Mouse (Mus musculus): ENCODE data around the gene Fignl2.

Fignl2 gene

DNA sequence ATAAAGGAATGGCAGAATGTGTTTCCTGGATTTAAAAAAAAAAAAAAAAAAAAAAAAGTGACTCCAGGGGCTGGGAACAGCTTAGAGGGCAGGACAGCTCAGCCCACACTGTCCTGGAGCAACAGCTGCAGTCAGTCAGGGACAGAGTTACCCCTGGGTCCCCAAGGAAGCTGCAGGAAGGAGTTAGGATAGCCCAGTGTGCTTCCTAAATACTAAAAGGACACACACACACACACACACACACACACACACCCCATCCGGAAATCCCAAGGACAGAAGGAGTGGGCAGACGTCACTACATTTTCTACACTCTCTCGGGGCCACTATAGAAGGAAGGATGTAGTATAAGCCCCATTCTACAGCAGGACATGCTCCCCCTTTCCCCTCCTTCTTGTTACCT is 10.3 kb downstream of the Fignl2 start:
- no peak for DNase-seq (ENCODE audit: low read depth, low spot score)

DNA sequence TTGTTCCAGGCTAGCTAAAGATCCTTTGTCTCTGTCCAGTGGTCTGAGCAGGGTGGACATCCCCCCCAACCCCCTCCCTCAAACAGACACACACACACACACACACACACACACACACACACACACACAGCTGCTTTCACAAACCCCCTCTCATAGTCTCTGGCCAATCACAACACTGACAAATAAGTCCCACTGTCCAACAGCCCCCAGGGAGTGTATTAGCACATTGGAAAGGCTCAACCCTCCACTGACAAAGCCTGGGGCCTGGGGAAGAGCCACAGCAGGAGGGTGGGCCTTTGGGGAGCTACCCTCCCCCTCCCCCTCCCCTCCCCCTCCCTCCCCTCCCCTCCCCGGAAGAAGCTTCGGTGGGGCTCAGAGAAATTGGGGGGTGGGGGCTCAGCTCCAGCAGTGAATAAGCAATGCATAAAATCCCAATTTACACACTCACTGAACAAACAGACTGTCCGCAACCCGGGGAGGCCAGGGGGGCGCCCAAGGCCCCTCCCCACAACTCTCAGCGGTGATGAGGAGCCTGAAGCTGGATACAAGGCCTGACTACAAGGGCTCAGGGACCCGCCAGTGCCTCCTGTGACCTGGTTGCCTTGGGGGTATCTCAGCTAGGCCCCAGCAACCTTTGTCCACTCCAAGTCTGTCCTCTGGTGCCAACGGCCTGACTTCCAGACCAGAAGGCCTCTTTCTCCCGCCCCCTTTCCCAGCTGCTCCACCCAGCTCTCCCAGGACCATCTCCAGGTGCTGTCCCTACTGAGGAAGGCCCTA is 11.3 kb downstream of the Fignl2 start:
- peak; percentile 43 for DNase-seq (ENCODE audit: low read depth, low spot score)

DNA sequence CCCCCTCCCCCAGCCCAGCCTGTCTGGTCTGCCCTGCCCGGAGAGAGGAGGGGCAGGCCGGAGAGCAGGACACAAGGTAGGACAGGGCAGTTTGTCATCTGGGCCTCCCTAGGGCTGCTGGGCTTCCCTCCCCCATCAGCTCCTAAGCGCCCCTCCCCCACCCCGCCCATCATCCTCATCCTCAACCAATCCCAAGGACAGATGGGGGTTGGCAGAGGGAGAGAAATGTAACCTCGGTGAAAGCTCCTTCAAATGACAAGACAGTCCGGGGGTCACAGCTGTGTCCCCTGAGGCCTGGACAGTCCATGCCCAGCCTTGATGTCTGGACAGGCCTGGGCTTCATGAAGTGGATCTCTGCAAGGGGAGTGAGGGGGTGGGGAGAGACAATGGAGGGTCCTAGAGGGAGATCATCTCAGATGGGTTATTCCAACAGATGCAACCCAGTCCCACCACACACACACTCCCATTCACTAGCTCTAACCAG is 12.0 kb downstream of the Fignl2 start:
- DNase-seq (ENCODE audit: low read depth, low spot score): no peak

DNA sequence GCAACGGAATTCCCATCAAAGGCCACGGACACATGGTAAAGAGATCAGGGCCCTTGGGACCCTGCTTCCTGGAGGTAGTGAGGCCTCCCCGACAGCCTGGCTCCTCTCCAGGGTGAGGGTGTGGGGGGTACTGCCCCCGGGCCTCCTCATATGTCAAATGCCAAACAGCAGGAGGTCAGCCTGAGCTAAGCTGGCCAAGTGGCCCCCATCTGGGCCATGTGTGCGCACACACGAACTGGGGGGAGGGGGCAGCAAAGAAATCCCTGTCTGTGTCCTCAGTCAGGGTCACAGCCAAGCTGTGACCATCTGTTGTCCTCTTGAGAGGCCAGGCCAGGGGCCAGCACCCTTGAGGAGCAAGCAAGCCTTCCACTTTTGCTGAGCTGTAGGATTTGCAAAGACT is 13.3 kb downstream of the Fignl2 start:
- DNase-seq (ENCODE audit: low read depth, low spot score): no peak

DNA sequence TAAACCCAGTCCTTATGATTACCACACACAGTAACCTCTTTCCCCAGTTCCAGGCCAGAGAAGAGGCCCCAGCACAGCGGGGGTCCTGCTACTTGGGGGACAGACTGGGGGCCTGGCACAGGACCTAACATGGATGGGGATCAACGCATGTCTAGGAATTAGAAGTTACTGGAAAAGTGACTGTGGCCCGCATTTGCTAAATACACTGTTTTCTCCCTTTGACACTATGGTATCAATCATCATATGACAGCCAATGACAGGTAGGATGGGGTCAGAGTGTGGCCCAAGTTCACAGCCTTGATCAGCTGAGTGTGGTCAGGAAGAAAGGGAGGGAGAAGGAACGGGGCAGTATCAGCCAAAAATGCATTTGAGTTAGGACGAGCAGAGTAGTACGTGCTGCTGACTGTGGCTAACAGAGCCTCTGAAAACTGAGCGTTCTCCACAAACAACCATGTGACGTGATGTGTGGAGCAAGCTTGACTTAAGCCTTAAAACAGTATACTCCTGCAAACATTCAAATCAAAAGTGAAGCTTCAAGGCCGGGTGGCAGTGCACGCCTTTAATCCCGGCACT is 18.0 kb downstream of the Fignl2 start:
- DNase-seq (ENCODE audit: low read depth, low spot score): no peak

DNA sequence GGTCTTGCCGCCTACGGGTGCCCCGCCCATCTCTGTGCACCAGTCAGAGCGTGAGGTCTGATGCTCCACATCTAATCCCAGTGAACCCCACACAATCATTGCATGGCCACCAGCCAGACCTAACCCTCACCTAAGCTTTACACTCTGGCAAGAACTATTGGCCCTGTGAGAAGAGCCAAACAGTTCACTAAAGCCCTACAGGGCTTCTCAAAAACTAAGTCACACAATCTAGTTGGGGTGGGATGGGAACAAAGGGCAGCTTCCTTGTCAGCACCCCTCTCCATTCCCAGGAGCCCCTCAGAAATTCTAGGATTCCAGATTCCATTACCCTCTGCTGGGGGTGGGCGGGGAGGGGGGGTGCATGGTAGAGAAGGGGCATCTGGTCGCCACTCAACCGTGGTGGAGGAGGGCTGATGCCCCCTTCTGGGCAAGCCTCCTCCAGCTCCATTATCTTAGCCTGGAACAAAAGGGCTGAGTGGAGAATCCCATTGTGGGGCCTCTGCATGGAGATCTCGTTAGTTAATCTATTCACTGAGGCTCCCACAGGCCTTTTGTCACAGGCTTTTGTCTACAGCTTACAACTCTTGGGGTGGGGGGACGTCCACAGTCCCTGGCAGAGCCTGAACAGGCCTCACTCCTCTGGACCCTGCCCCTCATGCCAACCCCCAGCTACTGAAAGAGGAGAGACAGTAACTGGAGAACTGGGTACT is 18.6 kb downstream of the Fignl2 start:
- no peak for DNase-seq (ENCODE audit: low read depth, low spot score)

DNA sequence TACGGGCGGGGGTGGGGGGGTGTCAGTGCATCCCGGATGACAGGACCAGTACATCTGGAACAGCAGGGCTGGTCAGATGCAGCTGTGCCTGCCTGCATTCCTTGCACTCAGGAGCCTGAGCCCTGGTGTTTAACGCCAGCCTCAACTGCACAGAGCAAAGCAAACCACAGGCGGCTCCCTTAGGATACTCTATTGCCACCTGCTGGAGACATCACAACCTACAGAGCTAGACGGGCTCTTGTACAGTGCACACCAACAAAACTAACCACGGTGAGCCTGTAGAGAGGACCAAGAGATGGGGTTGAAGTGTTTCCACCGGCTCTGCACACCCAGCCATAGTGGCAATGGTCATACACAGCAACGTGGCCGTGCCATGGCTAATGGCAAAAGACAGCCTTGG is 22.1 kb downstream of the Fignl2 start:
- peak; percentile 87 for DNase-seq (ENCODE audit: low read depth, low spot score)

DNA sequence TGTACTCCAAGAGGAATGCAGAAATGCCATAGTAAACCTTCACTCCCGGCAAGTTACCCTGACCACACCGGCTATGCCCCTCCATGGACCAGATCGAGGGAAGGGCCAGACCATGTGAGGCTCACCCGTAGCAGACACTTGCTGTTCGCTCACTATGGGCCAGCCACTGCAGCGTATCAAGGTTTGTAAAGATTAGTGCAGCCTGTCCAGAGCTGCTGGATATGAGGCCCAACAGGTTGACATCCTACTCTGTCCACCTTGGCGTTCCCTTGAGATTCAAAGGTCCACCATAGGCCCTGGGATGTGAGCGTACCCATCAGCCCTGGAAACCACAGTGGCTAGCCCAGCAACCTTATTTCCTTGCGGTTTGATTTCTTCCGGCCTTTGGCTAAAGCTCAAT is 23.8 kb downstream of the Fignl2 start:
- no peak for DNase-seq (ENCODE audit: low read depth, low spot score)

DNA sequence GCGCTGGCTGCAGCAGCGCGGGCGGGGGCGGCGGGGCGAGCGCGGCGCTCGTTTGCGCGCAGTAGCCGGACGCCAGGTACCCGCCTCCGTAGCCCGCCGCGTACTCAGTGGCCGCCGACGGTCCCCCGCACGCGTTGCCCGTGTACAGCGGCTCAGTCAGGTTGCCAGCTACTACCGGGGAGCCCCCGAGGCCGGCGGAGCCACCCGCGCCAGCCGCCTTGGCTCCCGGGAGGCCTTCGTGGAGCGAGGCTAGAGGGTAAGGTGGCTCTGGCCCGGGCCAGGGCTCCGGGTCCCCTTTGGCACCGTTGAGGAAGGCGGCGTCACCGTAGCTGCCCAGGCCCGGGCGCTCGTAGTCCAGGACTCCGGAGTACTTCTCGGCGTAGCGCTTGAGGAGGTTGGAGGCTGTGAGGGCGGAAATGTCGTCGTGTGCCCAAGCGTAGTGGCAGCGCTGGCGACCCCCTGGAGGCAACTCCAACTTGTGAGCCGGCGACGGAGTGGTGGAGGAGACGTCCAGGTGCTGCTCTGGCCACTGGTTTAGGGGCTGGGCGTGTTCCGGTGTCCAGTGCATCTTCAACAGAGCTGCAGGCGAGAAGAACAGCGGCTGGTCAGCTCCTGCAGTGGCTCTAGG is 24.4 kb downstream of the Fignl2 start:
- DNase-seq (ENCODE audit: low read depth, low spot score): no peak

DNA sequence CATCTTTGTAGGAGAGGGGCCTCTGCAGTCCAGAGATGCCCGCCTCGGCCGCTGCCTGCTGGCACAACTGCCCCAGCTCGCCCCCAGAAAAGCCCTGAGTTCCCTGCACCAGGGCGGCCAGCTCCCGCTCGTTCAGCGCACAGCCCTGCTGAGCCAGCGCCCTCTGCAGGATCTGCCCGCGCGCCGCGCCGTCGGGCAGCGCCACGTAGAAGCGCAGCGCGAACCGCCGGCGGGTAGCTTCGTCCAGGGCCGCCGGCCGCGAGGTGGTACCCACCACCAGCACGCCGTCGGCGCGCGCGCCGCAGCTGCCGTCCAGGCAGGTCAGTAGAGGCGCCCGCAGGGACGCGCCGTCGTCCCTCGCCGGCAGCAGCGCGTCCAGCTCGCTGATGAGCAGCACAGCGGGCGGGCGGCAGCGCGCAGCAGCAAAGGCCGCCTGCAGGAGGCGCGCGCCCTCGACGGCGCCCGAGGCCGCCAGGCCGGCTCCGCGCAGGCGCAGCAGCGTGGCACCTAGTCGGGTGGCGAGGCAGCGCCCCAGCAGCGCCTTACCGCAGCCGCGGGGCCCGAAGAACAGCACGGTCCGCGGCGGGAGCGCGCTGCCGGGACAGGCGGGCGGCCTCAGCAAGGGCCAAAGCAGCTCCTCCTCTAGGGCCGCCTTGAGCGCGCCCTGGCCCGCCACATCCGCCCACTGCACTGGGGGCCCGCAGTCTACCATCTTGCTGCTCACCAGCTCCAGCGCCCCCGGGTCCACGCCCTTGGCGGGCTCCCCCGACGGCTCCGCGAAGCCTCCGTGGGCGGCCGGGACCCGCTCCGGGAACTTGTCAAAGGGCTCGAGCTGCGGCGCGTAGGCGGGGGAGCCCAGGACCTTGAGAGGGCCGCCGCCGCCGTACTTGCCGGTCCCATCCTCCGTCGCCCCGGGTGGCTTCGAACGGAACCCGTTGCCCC is 25.5 kb downstream of the Fignl2 start:
- peak; percentile 69 for DNase-seq (ENCODE audit: low read depth, low spot score)

DNA sequence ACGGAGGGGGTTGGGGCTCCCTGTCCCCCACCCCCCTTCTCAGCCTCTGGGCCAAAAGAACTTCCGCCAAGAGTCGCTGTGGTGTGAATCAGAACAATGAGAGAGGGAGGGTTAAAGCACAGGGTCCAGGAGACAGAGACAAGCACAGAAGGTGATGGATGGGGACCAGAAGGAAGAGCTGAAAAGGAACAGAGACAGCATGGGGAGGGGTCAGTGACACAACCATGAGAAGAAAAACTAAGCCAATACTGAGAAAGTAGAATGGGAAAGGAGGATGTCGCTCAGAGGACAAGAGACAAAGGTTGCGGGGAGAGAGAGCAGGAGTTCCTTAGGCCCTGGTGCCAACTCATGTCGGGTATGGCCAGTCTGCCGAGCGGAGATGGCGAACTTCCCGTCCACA is 26.5 kb downstream of the Fignl2 start:
- no peak for DNase-seq (ENCODE audit: low read depth, low spot score)

DNA sequence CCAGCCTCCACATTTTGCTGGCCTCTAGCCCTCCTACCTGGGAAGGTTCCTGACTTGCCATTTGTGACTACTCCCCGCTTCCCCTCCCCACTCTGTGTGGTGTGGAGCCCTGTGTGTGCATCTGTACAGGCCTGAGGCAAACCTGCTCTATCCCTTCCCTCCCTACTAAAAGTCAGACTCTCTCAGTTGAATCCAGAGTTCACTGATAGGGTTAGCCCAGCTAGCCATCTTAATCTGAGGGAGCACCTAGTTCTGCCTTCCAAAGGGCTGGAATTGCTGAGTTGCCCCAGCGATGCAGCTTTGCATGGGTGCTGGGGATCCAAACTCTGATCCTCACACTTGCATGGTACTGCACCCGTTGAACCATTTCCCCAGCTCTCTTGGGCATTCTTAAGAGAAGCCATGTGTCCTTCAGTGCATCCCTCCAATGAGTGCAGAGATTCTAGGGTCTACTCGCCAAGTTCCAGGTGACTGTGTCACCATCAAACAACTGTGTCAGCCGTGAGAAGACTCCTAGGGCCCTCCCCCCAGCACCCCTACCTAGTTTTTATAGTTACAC is 29.9 kb downstream of the Fignl2 start:
- peak; percentile 61 for DNase-seq (ENCODE audit: low read depth, low spot score)

DNA sequence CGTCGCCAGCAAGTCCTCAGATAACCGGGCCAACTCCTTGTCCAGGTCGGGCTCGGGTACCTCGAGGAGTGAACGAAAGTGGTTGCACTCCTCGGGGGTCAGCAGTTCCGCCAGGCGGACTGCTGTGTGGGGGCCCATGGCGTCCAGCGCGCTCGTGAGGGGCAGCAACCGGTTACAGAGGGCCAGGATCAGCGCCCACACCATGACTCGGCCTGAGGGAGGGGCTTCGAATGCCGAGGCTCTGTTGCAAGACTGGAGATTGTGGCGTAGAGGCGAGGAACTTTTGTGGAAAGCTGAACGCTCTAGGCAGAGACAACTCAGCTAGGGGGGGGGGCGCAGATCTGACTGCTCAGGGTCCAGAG is 31.2 kb downstream of the Fignl2 start, which contains the start of gene Gm47841:
TSS of gene Gm47841 (minus strand) at position 204 of the 362 bp plus-strand sequence.
- no peak for DNase-seq (ENCODE audit: low read depth, low spot score)

DNA sequence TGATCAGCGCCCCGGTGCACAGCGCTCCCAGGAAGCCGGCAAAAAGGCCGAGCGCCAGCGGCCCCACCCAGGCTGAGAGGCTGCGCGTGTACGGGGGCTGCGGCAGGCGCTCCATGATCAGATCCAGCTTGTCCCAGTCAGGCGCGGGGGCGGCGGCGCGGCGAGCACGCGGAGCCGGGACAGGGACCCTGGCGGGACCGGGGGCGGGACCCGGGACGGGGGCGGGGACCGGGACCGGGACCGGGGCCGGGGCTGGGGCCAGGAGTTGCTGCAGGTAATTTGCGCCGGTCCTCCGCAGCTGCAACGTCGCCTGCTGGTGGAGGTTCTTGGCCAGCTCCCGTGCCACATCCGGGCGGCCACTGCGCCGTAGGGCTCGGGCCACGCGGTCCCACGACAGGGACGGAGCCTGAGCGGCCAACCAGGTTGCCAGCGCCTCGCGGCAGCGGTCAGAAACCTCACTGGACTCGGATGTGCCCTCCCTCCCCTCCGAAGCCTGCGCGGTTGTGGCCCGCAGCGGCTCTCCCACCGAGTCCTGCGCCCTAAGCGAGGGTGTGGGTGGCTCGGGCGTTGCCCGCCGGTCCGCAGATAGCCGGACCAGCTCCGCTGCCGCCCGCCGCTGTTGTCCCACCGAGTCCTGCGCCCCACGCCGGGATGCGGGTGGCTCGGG is 31.7 kb downstream of the Fignl2 start:
- peak; percentile 31 for DNase-seq (ENCODE audit: low read depth, low spot score)

DNA sequence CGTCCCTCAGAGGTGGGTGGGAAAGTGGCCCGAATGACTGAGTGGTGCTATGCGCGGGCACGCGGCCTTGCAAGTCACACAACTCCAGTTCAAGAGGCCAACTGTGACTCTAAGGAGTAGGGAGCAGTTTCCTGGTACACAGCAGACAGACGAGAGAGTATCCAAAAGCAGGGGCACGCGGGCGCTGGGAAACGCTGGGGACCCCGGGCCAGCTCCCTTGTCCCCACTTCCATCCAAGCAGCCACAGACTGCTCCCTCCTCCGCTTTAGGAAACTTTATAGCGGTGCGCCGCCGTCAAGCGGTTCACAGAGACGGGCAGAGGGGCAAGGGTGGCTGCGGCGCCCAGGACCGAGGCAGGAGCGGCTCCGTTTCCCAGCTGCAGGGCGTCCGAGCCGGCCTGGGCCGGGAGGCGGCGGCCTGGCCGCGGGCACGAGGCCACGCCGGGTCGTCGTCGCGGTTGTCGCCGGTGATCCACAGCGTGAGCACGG is 32.3 kb downstream of the Fignl2 start:
- no peak for DNase-seq (ENCODE audit: low read depth, low spot score)

DNA sequence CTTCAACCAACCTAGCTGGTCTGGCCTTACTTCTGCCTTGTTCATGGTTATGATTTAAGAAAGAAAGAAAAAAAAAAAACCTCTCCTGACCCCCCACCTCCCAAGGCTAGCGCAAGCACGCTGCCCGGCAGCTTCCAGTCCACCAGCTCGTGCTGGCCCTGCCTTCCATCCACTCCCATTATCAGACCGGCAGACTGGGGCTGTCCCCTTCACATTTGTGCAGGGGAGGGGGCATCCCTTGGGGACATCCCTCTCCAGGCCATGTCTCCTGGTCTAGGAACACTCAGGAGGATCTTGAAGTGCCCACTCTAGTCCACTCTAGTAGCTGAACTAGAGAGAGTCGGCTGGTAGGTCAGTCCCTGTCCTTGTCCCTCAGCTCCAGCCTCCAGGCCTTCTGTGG is 33.8 kb downstream of the Fignl2 start:
- DNase-seq (ENCODE audit: low read depth, low spot score): no peak

DNA sequence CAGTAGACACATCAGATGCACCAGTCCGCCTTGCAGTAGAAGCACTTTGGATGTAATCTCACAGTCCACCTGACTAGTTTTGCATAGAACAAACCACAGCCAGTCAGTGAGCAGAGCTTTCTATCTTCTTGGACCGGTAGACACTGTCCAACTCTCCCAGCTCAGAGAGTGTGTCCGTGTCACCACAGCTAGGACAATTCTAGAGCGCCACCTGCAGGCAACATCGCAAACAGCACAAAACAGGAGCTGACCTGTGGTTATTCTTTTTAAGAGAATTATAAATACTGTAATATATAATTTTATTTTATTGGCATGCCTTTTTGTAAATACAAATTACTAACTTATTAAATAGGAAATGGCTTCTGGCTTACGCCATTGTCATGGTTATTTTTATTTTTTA is 35.8 kb downstream of the Fignl2 start:
- DNase-seq (ENCODE audit: low read depth, low spot score): peak; percentile 62

DNA sequence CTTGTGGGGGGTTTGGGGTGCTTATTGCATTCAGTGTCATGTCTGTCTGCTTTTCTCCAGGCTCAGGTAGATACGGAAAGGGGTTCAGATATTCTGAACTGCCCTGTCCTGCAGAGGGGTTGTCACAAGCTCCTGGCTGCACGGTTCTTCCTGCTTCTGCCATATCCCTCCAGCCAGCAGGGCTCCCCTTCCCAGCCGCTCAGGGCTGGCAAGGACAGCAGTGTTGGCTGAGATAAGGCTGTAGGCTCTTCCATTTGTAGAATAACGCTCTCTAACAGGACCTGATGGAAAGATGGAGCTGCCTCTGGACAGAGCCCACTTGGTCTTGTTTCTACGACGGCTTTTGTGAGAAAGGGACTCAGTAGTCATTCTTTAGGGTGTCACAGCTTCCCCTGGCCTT is 36.4 kb downstream of the Fignl2 start:
- no peak for DNase-seq (ENCODE audit: low read depth, low spot score)

DNA sequence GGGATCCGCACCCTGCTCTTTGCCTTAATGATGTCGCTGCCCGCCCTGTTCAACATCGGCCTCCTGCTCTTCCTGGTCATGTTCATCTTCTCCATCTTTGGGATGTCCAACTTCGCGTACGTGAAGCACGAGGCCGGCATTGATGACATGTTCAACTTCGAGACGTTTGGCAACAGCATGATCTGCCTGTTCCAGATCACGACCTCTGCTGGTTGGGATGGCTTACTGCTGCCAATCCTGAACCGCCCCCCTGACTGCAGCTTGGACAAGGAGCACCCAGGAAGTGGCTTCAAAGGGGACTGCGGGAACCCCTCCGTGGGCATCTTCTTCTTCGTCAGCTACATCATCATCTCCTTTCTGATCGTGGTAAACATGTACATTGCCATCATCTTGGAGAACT is 38.7 kb downstream of the Fignl2 start:
- peak; percentile 79 for DNase-seq (ENCODE audit: low read depth, low spot score)

DNA sequence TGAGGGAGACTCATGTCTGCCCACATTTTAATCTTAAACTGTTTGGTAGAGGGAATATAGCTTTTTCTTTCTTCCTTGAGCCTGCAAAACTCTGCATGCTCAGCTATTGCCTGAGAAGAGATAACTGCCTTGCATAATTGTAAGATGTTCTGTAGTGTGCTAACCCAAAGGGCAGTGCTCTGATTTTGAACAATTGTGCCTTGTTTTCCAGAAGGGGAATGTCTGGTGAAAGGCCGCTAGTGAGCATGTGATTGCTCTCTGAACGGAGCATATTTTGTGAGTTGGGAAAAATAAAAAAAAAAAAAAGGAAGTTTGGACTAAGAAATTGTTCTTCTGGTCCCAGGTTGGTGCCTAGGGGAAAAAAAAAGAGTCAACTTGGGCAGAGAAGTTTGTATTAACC is 49.4 kb downstream of the Fignl2 start:
- no peak for DNase-seq (ENCODE audit: low read depth, low spot score)
